9 mouse cellular contexts compared by ENCODE assay signal in the genomic region with DNA sequence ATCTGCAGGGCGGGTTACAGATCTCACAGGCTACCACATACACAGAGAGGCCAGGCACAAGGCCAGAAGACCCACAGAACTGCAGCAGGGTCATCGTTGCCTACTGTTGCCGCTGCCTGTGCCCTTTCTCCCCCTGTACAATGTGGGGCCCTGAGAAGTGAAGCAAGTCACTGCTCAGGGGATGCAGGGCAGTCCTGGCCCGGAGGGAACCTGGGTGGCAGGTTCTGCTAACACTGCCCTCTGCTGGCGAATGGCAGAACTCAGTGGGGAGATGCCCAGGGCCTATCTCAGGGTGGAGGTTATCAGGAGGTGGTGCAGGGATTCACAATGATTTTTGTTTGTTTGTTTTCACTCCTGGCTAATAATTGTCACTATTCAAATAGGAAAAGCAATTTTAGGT. TPM values are rescaled to one million over a fixed set of nuclear protein-coding genes. Genes with fewer than 3 reads are reported as not detected.
DNase-seq lines count a peak whose midpoint lies in the region; ATAC-seq and TF ChIP-seq lines count a peak whose summit lies in the region.
"Had no signal": no experiment of that assay in that cellular context is flagged by ENCODE, and none has a peak within 500 bp of the region (broad histone marks: within the 10 kb centered on the region; RNA-seq: fewer than 3 reads in every experiment).

No protein-coding gene starts in this region.

- no peaks in the 10 kb centered on the region for H3K27me3 ChIP-seq in Patski
- H3K27me3 ChIP-seq in forebrain, postnatal 0 days (ENCODE audit: insufficient read depth, low read length) = no peaks in the 10 kb centered on the region
- H3K27me3 ChIP-seq in hindbrain, embryonic 15.5 days = no peaks in the 10 kb centered on the region
- H3K27me3 ChIP-seq: megakaryocyte, embryonic 14.5 days had no signal

- WGBS in forebrain, postnatal 0 days = 25% methylated on average over 5 of the region's 5 CpGs
- WGBS in hindbrain, embryonic 15.5 days = 35% methylated on average over 5 of the region's 5 CpGs

- H3K9ac ChIP-seq in forebrain, postnatal 0 days = no peak overlapping the region
- no peak overlapping the region for H3K9ac ChIP-seq in hindbrain, embryonic 15.5 days

- H3K9me3 ChIP-seq in forebrain, postnatal 0 days (ENCODE audit: low read length) = no peaks in the 10 kb centered on the region
- no peaks in the 10 kb centered on the region for H3K9me3 ChIP-seq in hindbrain, embryonic 15.5 days
- H3K9me3 ChIP-seq: megakaryocyte, embryonic 14.5 days had no signal

- TF ChIP-seq CTCF in Patski (IDR thresholded peaks at IDR 0.05) = no peak
- TF ChIP-seq CTCF in forebrain, postnatal 0 days (IDR thresholded peaks at IDR 0.05; ENCODE audit: low read depth) = peak; percentile 97

- in situ Hi-C loops in Patski (cut with MboI; ENCODE audit: low pct_unique_long_range_greater_than_20kb) = loop anchor here (5.0 kb wide), 1 partner anchor 75 kb away; no protein-coding TSS in a partner anchor

- no peaks in the 10 kb centered on the region for H3K4me1 ChIP-seq in forebrain, postnatal 0 days (ENCODE audit: insufficient read depth)
- H3K4me1 ChIP-seq in hindbrain, embryonic 15.5 days (replicated peaks) = no peaks in the 10 kb centered on the region; the same call in 1 of the 2 replicates

- H3K4me2 ChIP-seq in forebrain, postnatal 0 days (ENCODE audit: low read depth) = no peak overlapping the region
- no peak overlapping the region for H3K4me2 ChIP-seq in hindbrain, embryonic 15.5 days

- CTCF ChIA-PET in Patski (lab: Charles Lee) = interaction anchor here (0.8 to 12.0 kb wide), 12 partner anchors 10 to 283 kb away, joined by 3 to 153 read pairs (median 4); no protein-coding TSS in a partner anchor

- H3K4me3 ChIP-seq in forebrain, postnatal 0 days (ENCODE audit: low read depth, low read length) = no peak overlapping the region
- H3K4me3 ChIP-seq in hindbrain, embryonic 15.5 days = no peak overlapping the region

- POLR2A ChIA-PET in Patski (lab: Charles Lee) = no interaction called here

- no peak overlapping the region for H3K27ac ChIP-seq in forebrain, postnatal 0 days (ENCODE audit: low read depth, low read length)
- H3K27ac ChIP-seq in hindbrain, embryonic 15.5 days (replicated peaks) = no peak overlapping the region

- peaks cover 24% of the 10 kb centered on the region for H3K36me3 ChIP-seq in forebrain, postnatal 0 days (ENCODE audit: insufficient read depth)
- H3K36me3 ChIP-seq in hindbrain, embryonic 15.5 days = peaks cover 11% of the 10 kb centered on the region; the same call in 1 of the 2 replicates

- no peak for DNase-seq in Patski (ENCODE audit: low read depth, low spot score)
- DNase-seq in cerebellum, adult 8-10 months = peak; percentile 83
- peak; percentile 80 for DNase-seq in forebrain, postnatal 0 days
- peak; percentile 69 to 88 for DNase-seq in layer of hippocampus, postnatal 25 days (ENCODE audit: extremely low spot score in 1 of 2, low spot score in 1 of 2)
- peak; percentile 71 to 84 for DNase-seq in lung, postnatal 4 days
- DNase-seq in right cerebral cortex, postnatal 10 days (ENCODE audit: low spot score in 2 of 2) = peak; percentile 66 to 81
- DNase-seq in urinary bladder, postnatal 10 days (ENCODE audit: low spot score) = peak; percentile 44

- peak; percentile 56 for ATAC-seq in Patski
- peak; percentile 77 for ATAC-seq in forebrain, postnatal 0 days
- ATAC-seq in hindbrain, embryonic 15.5 days (ENCODE audit: low FRiP score, low read depth) = 0 out of 2 replicates have a peak, but pooled peaks have one; percentile 73

RNA-seq across cellular contexts. Expression of a gene that starts 29.9 kb away (rescaled TPM):
- 26.3 TPM for polyA plus RNA-seq in Patski (2021)
- 33.7 and 37.5 TPM in 2 replicates for total RNA-seq in forebrain, postnatal 0 days (2014; rRNA removed)
- 49.0 and 54.4 TPM in 2 replicates for polyA plus RNA-seq in forebrain, postnatal 0 days (2015; fragmentation: Nextera tagmentation; extraction: Ambion mirVana)
- polyA plus RNA-seq in hindbrain, embryonic 15.5 days (2015; fragmentation: Nextera tagmentation; extraction: Ambion mirVana) = 45.5 and 47.1 TPM in 2 replicates
- total RNA-seq in layer of hippocampus, postnatal 25 days (2021) = 10 to 100 TPM; 17.3 to 19.2 TPM

RNA-seq across cellular contexts. Expression of a gene that starts 37.9 kb away (rescaled TPM):
- polyA plus RNA-seq in Patski (2021) = 98.0 TPM
- 59.2 and 72.0 TPM in 2 replicates for total RNA-seq in forebrain, postnatal 0 days (2014; rRNA removed)
- polyA plus RNA-seq in forebrain, postnatal 0 days (2015; fragmentation: Nextera tagmentation; extraction: Ambion mirVana) = 51.8 and 58.0 TPM in 2 replicates
- 51.8 and 59.6 TPM in 2 replicates for polyA plus RNA-seq in hindbrain, embryonic 15.5 days (2015; fragmentation: Nextera tagmentation; extraction: Ambion mirVana)
- 10 to 100 TPM; 43.2 to 48.7 TPM for total RNA-seq in layer of hippocampus, postnatal 25 days (2021)
